Mouse (Mus musculus): Measurements from ENCODE around the gene Slc9a3r2. TPM values are rescaled to one million over a fixed set of nuclear protein-coding genes. Genes with fewer than 3 reads are reported as not detected.

Gene Slc9a3r2
- polyA plus RNA-seq, 1 experiment from 2014 or later, result 36.3 TPM

DNA sequence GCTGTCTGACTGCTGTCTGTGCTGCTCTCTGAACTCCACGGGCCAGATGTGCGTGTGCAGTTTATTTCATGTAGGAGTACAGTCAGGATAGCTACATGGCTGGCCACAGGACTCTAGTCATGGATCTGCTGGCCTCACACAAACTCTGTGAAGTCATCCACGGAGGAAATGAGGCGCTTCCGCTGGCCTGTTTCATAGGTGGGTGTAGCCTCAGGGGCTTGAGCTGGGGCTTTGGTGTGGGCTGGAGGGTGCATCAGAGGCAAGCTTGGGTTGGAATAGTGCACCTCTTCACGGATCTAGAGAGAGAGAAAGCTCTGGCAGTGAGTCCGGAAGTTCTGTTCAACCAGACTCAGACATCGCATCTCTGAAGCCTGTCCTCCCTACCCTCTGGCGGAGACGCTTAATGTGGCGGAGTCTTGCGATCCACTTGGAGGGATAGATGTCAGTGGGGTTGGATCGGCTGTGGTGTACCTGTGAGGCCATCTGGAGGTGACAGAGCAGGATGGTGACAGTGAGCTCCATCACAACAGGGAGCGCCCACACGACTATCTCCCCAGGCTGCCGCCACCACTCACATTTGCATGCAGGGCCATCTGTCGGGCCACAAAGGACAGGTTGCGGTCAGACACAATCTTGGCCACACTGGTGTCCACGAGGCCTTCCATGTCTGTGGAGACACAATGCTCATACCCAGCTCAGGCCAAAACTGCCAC lies 53.5 kb downstream of the Slc9a3r2 start:
- 91% methylated on average over 19 of the region's 19 CpGs for WGBS
- peaks cover 17% of the 10 kb centered on the region for H3K36me3 ChIP-seq (ENCODE audit: control insufficient read depth, insufficient read depth, low read length)
- no peak overlapping the region for H3K27ac ChIP-seq (ENCODE audit: low read depth, low read length)
- no peak overlapping the region for H3K9ac ChIP-seq (ENCODE audit: low read depth, low read length)
- H3K4me1 ChIP-seq (replicated peaks; ENCODE audit: control insufficient read depth, insufficient read depth, low read length), result no peaks in the 10 kb centered on the region
- no peaks in the 10 kb centered on the region for H3K9me3 ChIP-seq (ENCODE audit: control insufficient read depth, low read length)
- H3K4me3 ChIP-seq (ENCODE audit: low read depth, low read length), result no peak overlapping the region
- ATAC-seq (ENCODE audit: low FRiP score), result no peak
- no peak for DNase-seq (ENCODE audit: low spot score)
- no peak overlapping the region for H3K4me2 ChIP-seq (replicated peaks; ENCODE audit: low read depth, low read length)
- H3K27me3 ChIP-seq (ENCODE audit: control insufficient read depth, insufficient read depth, low read length), result no peaks in the 10 kb centered on the region

DNA sequence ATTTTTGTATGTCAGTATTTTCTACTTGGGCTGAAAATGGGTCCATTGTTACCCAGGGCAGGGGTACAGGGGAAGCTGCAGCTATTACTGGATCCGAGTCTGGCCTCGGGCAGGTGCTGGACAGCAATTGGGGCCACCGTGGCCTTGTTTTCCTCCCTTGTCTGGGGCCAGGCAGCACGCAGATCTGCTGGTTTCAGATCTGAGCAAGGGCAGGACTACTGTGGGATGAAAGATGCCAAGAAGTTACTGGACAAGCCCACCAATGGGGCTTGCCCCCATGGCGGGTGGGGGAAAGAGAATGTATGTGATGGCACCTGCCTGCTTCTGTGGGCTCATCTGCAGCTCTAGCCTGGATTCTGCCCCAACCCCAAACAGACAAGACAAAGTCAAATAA lies 54.1 kb downstream of the Slc9a3r2 start:
- 88% methylated on average over 5 of the region's 5 CpGs for WGBS
- H3K4me2 ChIP-seq (replicated peaks; ENCODE audit: low read depth, low read length), result no peak overlapping the region
- no peaks in the 10 kb centered on the region for H3K9me3 ChIP-seq (ENCODE audit: control insufficient read depth, low read length)
- no peak overlapping the region for H3K27ac ChIP-seq (ENCODE audit: low read depth, low read length)
- H3K4me1 ChIP-seq (replicated peaks; ENCODE audit: control insufficient read depth, insufficient read depth, low read length), result no peaks in the 10 kb centered on the region
- ATAC-seq (ENCODE audit: low FRiP score), result no peak
- no peak for DNase-seq (ENCODE audit: low spot score)
- no peaks in the 10 kb centered on the region for H3K27me3 ChIP-seq (ENCODE audit: control insufficient read depth, insufficient read depth, low read length)
- no peak overlapping the region for H3K4me3 ChIP-seq (ENCODE audit: low read depth, low read length)
- peaks cover 17% of the 10 kb centered on the region for H3K36me3 ChIP-seq (ENCODE audit: control insufficient read depth, insufficient read depth, low read length)
- no peak overlapping the region for H3K9ac ChIP-seq (ENCODE audit: low read depth, low read length)

DNA sequence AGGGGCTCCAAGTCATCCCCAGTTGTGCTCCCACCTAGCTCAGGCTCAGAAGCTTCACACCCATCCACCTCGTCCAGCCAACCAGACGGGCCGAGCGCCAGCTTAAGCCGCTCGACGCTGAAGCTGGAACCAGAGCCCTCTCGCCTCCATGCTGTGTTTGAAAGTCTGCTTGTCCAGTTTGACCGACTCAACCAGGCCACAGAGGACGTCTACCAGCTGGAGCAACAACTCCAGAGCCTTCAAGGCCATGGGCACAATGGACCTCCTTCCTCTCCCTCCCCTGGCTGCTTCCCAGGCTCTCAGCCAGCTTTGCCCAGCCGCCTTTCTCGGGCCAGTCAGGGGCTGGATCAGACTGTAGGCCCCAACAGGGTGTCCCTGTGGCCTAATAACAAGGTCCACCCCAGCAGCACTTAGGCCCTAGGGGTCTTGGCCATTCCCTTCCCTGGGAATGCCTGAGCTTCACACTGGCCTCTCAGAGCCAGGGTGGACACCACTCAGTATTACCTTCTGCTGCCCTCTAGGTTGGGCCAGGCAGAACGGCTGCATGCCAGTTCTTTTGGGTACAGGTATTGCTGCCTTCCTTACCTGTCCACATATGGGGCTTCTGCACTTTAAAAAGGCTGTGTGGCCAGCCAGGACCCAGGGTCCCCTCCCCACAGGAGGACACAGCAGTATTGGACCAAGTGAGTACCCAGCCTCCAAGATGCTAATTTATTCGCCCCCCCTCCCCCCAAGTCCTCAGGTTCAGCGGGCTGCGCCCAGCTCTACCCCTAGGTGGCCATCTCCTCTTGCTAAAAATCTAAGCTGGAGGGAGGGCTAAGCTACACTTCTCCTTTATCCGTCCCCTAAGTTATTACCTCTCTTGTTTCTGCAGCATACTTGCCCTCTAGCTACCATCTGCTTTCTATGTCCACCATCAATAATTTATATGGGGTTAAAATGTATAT lies 54.7 kb downstream of the Slc9a3r2 start:
- no peaks in the 10 kb centered on the region for H3K27me3 ChIP-seq (ENCODE audit: control insufficient read depth, insufficient read depth, low read length)
- ATAC-seq (ENCODE audit: low FRiP score) (no peak), DNase-seq (ENCODE audit: low spot score) (peak; percentile 15)
- H3K36me3 ChIP-seq (ENCODE audit: control insufficient read depth, insufficient read depth, low read length), result peaks cover 17% of the 10 kb centered on the region
- H3K9me3 ChIP-seq (ENCODE audit: control insufficient read depth, low read length), result no peaks in the 10 kb centered on the region
- H3K4me2 ChIP-seq (replicated peaks; ENCODE audit: low read depth, low read length), result no peak overlapping the region
- H3K9ac ChIP-seq (ENCODE audit: low read depth, low read length), result no peak overlapping the region
- 79% methylated on average over 17 of the region's 17 CpGs for WGBS
- no peaks in the 10 kb centered on the region for H3K4me1 ChIP-seq (replicated peaks; ENCODE audit: control insufficient read depth, insufficient read depth, low read length)
- H3K27ac ChIP-seq (ENCODE audit: low read depth, low read length), result no peak overlapping the region
- H3K4me3 ChIP-seq (ENCODE audit: low read depth, low read length), result no peak overlapping the region

- WGBS, result 93% methylated on average over 26 of the region's 26 CpGs
- H3K27ac ChIP-seq (ENCODE audit: low read depth, low read length), result no peak overlapping the region
- H3K4me2 ChIP-seq (replicated peaks; ENCODE audit: low read depth, low read length), result no peak overlapping the region
- no peak overlapping the region for H3K4me3 ChIP-seq (ENCODE audit: low read depth, low read length)
- no peaks in the 10 kb centered on the region for H3K4me1 ChIP-seq (replicated peaks; ENCODE audit: control insufficient read depth, insufficient read depth, low read length)
- H3K36me3 ChIP-seq (ENCODE audit: control insufficient read depth, insufficient read depth, low read length), result peaks cover 17% of the 10 kb centered on the region
- H3K9me3 ChIP-seq (ENCODE audit: control insufficient read depth, low read length), result no peaks in the 10 kb centered on the region
- no peak for DNase-seq (ENCODE audit: low spot score)
- no peaks in the 10 kb centered on the region for H3K27me3 ChIP-seq (ENCODE audit: control insufficient read depth, insufficient read depth, low read length)
- peak; percentile 14; the same call in 1 of the 2 replicates for ATAC-seq (ENCODE audit: low FRiP score)
- no peak overlapping the region for H3K9ac ChIP-seq (ENCODE audit: low read depth, low read length)
These were observed 55.9 kb downstream of the Slc9a3r2 start for GRCm38 (mm10) chr17:24593992-24594890.

DNA sequence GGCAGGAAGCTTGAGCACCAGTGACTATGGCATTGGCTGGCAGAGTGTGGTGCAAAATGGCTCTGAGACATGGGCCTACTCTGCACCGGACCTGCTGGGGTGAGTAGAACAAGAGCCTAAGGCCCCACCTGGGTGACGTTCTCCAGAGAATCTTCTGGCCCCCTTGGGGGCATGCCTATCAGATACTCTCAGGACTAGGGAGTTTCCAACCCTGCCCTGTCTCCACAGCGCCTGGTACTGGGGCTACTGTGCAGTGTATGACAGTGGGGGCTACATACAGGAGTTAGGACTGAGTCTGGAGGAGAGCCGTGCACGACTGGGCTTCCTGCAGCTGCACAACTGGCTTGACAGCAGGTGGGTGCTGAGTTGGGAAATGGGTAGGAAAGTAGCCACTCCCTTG lies 56.9 kb downstream of the Slc9a3r2 start:
- no peak overlapping the region for H3K4me2 ChIP-seq (replicated peaks; ENCODE audit: low read depth, low read length)
- 93% methylated on average over 5 of the region's 5 CpGs for WGBS
- no peak overlapping the region for H3K4me3 ChIP-seq (ENCODE audit: low read depth, low read length)
- no peaks in the 10 kb centered on the region for H3K27me3 ChIP-seq (ENCODE audit: control insufficient read depth, insufficient read depth, low read length)
- DNase-seq (ENCODE audit: low spot score) (no peak), ATAC-seq (ENCODE audit: low FRiP score) (no peak)
- H3K27ac ChIP-seq (ENCODE audit: low read depth, low read length), result no peak overlapping the region
- no peaks in the 10 kb centered on the region for H3K9me3 ChIP-seq (ENCODE audit: control insufficient read depth, low read length)
- H3K36me3 ChIP-seq (ENCODE audit: control insufficient read depth, insufficient read depth, low read length), result peaks cover 14% of the 10 kb centered on the region
- H3K4me1 ChIP-seq (replicated peaks; ENCODE audit: control insufficient read depth, insufficient read depth, low read length), result no peaks in the 10 kb centered on the region
- H3K9ac ChIP-seq (ENCODE audit: low read depth, low read length), result no peak overlapping the region

DNA sequence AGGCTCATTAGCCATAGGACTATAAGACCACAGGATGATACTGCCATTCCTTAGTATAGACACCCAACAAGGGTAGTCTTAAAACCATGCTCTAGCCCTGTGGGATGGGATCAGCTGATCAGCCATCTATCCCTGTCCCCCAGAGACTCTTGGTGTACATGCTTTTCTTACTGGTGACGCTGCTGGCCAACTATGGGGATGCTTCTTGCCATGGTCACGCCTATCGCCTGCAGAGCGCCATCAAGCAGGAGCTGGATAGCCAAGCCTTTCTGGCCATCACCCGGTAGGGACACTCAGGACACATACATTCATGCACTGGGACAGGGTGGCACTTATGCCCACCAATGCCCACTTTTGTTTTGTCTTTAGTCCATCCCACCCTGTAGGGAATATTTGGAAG lies 58.4 kb downstream of the Slc9a3r2 start:
- Histone ChIP-seq H3K27me3 (ENCODE audit: control insufficient read depth, insufficient read depth, low read length) (no peaks in the 10 kb centered on the region), H3K36me3 (ENCODE audit: control insufficient read depth, insufficient read depth, low read length) (peaks cover 22% of the 10 kb centered on the region), H3K4me1 (replicated peaks; ENCODE audit: control insufficient read depth, insufficient read depth, low read length) (no peaks in the 10 kb centered on the region), H3K4me3 (ENCODE audit: low read depth, low read length) (no peak overlapping the region), H3K27ac (ENCODE audit: low read depth, low read length) (no peak overlapping the region), H3K9ac (ENCODE audit: low read depth, low read length) (no peak overlapping the region), H3K4me2 (replicated peaks; ENCODE audit: low read depth, low read length) (no peak overlapping the region), H3K9me3 (ENCODE audit: control insufficient read depth, low read length) (no peaks in the 10 kb centered on the region)
- 94% methylated on average over 5 of the region's 5 CpGs for WGBS
- no peak for DNase-seq (ENCODE audit: low spot score)
- ATAC-seq (ENCODE audit: low FRiP score), result no peak

- no peak overlapping the region for H3K4me2 ChIP-seq (replicated peaks; ENCODE audit: low read depth, low read length)
- peaks cover 16% of the 10 kb centered on the region for H3K36me3 ChIP-seq (ENCODE audit: control insufficient read depth, insufficient read depth, low read length)
- no peak for DNase-seq (ENCODE audit: low spot score)
- no peaks in the 10 kb centered on the region for H3K4me1 ChIP-seq (replicated peaks; ENCODE audit: control insufficient read depth, insufficient read depth, low read length)
- ATAC-seq (ENCODE audit: low FRiP score), result no peak
- H3K4me3 ChIP-seq (ENCODE audit: low read depth, low read length), result no peak overlapping the region
- 89% methylated on average over 3 of the region's 3 CpGs for WGBS
- H3K9ac ChIP-seq (ENCODE audit: low read depth, low read length), result no peak overlapping the region
- H3K27me3 ChIP-seq (ENCODE audit: control insufficient read depth, insufficient read depth, low read length), result no peaks in the 10 kb centered on the region
- no peaks in the 10 kb centered on the region for H3K9me3 ChIP-seq (ENCODE audit: control insufficient read depth, low read length)
- no peak overlapping the region for H3K27ac ChIP-seq (ENCODE audit: low read depth, low read length)
These were observed 59.2 kb downstream of the Slc9a3r2 start for GRCm38 (mm10) chr17:24590943-24591342.

Measured in hindbrain, embryonic 11.5 days (tissue).